Mouse (Mus musculus) embryonic facial prominence, embryonic 11.5 days (tissue): ENCODE results near the gene Tmem72. TPM values are rescaled to one million over a fixed set of nuclear protein-coding genes. Genes with fewer than 3 reads are reported as not detected.

Experiments
- ATAC-seq: fragments of 200-750 bp; cut with Nextera tagmentation; replicated peaks from 2 replicates; pipeline ENCODE4 v1.8.0; 2017; ENCODE audit warnings: low read depth; ENCODE audit not compliant: insufficient number of reproducible peaks, low FRiP score, low TSS enrichment
- DNase-seq: peaks from one replicate; pipeline ENCODE4 v3.0.0-alpha.2; 2015; ENCODE audit warnings: low spot score
- H3K27ac ChIP-seq: fragments of 300-500 bp; sonication (generic); replicated peaks from 2 replicates; pipeline ENCODE4 v1.5.1; 2014; ENCODE audit warnings: mild to moderate bottlenecking, low read depth, low read length, control low read depth
- H3K27me3 ChIP-seq: fragments of 300-500 bp; sonication (generic); 2 replicates; pipeline ENCODE4 v1.6.1; 2014; ENCODE audit warnings: mild to moderate bottlenecking, low read length, moderate library complexity, mixed read lengths; ENCODE audit not compliant: control insufficient read depth, insufficient read depth
- H3K36me3 ChIP-seq: fragments of 300-500 bp; sonication (generic); replicated peaks from 2 replicates; pipeline ENCODE4 v1.6.1; 2014; ENCODE audit warnings: low read depth, mild to moderate bottlenecking, low read length, moderate library complexity, mixed read lengths; ENCODE audit not compliant: control insufficient read depth, insufficient read depth
- H3K4me1 ChIP-seq: fragments of 300-500 bp; sonication (generic); 2 replicates; pipeline ENCODE4 v1.6.1; 2014; ENCODE audit warnings: low read length, mixed read lengths; ENCODE audit not compliant: control insufficient read depth, insufficient read depth
- H3K4me2 ChIP-seq: fragments of 300-500 bp; sonication (generic); 2 replicates; pipeline ENCODE4 v1.6.1; 2014; ENCODE audit warnings: low read depth, mild to moderate bottlenecking, control low read depth, low read length, moderate library complexity
- H3K4me3 ChIP-seq: fragments of 300-500 bp; sonication (generic); 2 replicates; pipeline ENCODE4 v1.5.1; 2014; ENCODE audit warnings: low read depth, low read length, control low read depth
- H3K9ac ChIP-seq: fragments of 300-500 bp; sonication (generic); replicated peaks from 2 replicates; pipeline ENCODE4 v1.6.1; 2014; ENCODE audit warnings: mild to moderate bottlenecking, control low read depth, low read length
- H3K9me3 ChIP-seq: fragments of 300-500 bp; sonication (generic); replicated peaks from 2 replicates; pipeline ENCODE4 v1.6.1; 2016; ENCODE audit warnings: mild to moderate bottlenecking, low read length, inconsistent platforms, mixed read lengths; ENCODE audit not compliant: control insufficient read depth
- WGBS: fragments of 180-500 bp; shearing (Covaris S2); extraction: QIAGEN DNeasy Blood & Tissue Kit; methylation state at CpG from one replicate; pipeline ENCODE4 v1.1.7; 2014; 5-methylcytosine and 5-hydroxymethylcytosine counted together
- polyA plus RNA-seq: library from polyadenylated mRNA; unstranded; fragments of >200 nt; fragmentation: Nextera tagmentation; extraction: Ambion mirVana; gene quantifications from 2 replicates; pipeline ENCODE4 v1.2.1, GENCODE M21; 2014

Tmem72 gene
- polyA plus RNA-seq, 1 experiment from 2014 or later: 0.07 TPM

DNA sequence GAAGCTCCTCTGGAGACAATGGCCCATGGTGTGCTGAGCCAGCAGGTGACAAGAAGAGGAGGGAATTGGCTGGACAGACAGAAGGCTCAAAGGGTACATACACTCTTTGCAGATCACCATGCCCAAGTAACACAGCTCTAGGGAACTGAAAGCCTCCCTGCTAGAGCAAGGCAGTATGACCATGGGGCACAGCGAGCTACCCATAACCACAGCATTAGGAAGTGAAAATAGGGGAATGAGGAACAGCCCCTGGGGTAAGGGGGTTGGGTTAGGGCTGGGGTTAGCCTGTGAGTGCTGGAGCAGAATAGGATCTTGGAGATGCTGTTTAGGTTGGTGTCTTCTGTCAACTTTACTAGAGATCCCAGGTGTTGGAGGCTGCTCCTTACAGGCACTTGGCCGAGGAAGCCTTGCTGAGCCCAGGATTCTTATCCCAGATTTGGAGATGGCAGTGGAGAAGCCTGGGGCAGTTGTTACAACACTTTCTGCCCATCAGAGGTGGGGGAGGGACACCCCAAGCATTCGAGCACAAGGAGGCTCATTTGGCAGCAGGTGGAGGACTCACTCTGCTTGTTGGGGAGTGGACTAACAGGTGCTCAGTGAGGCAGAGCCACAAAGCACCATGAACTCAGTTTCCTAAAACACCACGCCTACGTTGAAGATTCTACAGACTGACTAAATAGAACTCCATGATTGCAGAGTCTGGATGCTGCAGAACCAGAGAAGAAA lies 37.0 kb downstream of the Tmem72 start:
- Histone ChIP-seq H3K4me1 (no peaks in the 10 kb centered on the region), H3K9ac (no peak overlapping the region), H3K4me2 (no peak overlapping the region), H3K4me3 (no peak overlapping the region), H3K9me3 (no peaks in the 10 kb centered on the region), H3K36me3 (no peaks in the 10 kb centered on the region), H3K27ac (no peak overlapping the region), H3K27me3 (no peaks in the 10 kb centered on the region)
- no peak for DNase-seq
- WGBS: 76% methylated on average over 5 of the region's 5 CpGs
- no peak for ATAC-seq

GRCm38 (mm10) chr6:116677321-116677720 lies 39.4 kb downstream of the Tmem72 start:
- no peaks in the 10 kb centered on the region for H3K36me3 ChIP-seq
- no peaks in the 10 kb centered on the region for H3K4me1 ChIP-seq
- H3K4me2 ChIP-seq: no peak overlapping the region
- no peaks in the 10 kb centered on the region for H3K9me3 ChIP-seq
- ATAC-seq (no peak), DNase-seq (no peak)
- no peak overlapping the region for H3K27ac ChIP-seq
- WGBS: 30% methylated on average over 6 of the region's 6 CpGs
- no peak overlapping the region for H3K4me3 ChIP-seq
- no peak overlapping the region for H3K9ac ChIP-seq
- H3K27me3 ChIP-seq: no peaks in the 10 kb centered on the region

GRCm38 (mm10) chr6:116676355-116676913 lies 40.3 kb downstream of the Tmem72 start:
- Histone ChIP-seq H3K4me2 (no peak overlapping the region), H3K27ac (no peak overlapping the region), H3K9me3 (no peaks in the 10 kb centered on the region), H3K4me3 (no peak overlapping the region), H3K4me1 (no peaks in the 10 kb centered on the region), H3K9ac (no peak overlapping the region), H3K36me3 (no peaks in the 10 kb centered on the region), H3K27me3 (no peaks in the 10 kb centered on the region)
- 79% methylated on average over 10 of the region's 10 CpGs for WGBS
- DNase-seq: no peak
- ATAC-seq: no peak

DNA sequence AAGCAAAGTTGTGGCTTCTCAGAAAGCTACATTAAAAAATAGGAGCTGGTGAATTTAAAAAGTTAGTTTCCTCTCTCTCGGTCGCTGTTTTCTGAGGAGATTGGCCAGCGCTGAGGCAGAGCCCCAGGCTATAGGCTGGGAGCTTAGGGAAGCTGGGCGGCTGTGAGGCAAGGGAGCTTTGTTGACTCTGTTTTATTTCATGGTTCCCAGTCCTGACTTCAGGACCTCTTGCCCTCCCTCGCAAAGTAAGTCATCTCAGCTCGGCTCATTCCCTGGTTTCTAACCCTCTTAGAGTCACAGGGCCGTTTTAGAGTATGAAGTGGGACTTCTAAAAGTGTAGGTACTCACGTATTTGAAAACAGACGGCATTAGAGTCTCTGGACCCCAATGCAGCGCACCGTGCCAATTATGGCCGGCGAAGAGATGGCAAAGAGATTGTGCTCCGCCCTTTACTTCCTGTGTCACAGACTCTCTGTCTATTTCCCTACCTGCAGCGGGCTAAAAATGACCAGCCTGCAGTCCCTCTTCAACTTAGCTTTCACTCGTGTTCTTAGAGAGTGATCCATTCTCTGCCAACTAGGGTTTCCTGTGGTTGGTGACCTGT lies 42.3 kb downstream of the Tmem72 start:
- peak overlapping the region; percentile 56 for H3K9ac ChIP-seq
- ATAC-seq: no peak
- peak overlapping the region; percentile 95 for H3K4me2 ChIP-seq
- DNase-seq: no peak
- no peaks in the 10 kb centered on the region for H3K27me3 ChIP-seq
- peak overlapping the region; percentile 55 for H3K4me3 ChIP-seq
- no peaks in the 10 kb centered on the region; the same call in 1 of the 2 replicates for H3K4me1 ChIP-seq
- 21% methylated on average over 16 of the region's 16 CpGs for WGBS
- no peaks in the 10 kb centered on the region for H3K36me3 ChIP-seq
- no peak overlapping the region for H3K27ac ChIP-seq
- H3K9me3 ChIP-seq: no peaks in the 10 kb centered on the region

GRCm38 (mm10) chr6:116673471-116674282 lies 43.0 kb downstream of the Tmem72 start, which contains the start of gene Rassf4:
Rassf4 (minus strand) TSS chr6:116673952.
- DNase-seq: peak; percentile 91
- ATAC-seq: peak; percentile 89
- Histone ChIP-seq H3K4me3 (peak within 1 kb of the TSS; percentile 55), H3K27ac (no peak within 1 kb of the TSS), H3K9me3 (no peaks in the 10 kb centered on the region), H3K4me1 (no peaks in the 10 kb centered on the region; the same call in 1 of the 2 replicates), H3K36me3 (no peaks in the 10 kb centered on the region), H3K4me2 (peak within 1 kb of the TSS; percentile 95), H3K27me3 (no peaks in the 10 kb centered on the region), H3K9ac (peak within 1 kb of the TSS; percentile 56)
- under 1% methylated on average over 44 of the region's 44 CpGs for WGBS

- H3K9me3 ChIP-seq: no peaks in the 10 kb centered on the region
- DNase-seq: no peak
- WGBS: 63% methylated on average over 5 of the region's 5 CpGs
- H3K27me3 ChIP-seq: no peaks in the 10 kb centered on the region
- no peak for ATAC-seq
- H3K9ac ChIP-seq: no peak overlapping the region
- no peak overlapping the region for H3K27ac ChIP-seq
- no peaks in the 10 kb centered on the region for H3K36me3 ChIP-seq
- no peak overlapping the region for H3K4me3 ChIP-seq
- no peaks in the 10 kb centered on the region; the same call in 1 of the 2 replicates for H3K4me1 ChIP-seq
- H3K4me2 ChIP-seq: no peak overlapping the region
These were observed 44.4 kb downstream of the Tmem72 start for GRCm38 (mm10) chr6:116672349-116672748.

DNA sequence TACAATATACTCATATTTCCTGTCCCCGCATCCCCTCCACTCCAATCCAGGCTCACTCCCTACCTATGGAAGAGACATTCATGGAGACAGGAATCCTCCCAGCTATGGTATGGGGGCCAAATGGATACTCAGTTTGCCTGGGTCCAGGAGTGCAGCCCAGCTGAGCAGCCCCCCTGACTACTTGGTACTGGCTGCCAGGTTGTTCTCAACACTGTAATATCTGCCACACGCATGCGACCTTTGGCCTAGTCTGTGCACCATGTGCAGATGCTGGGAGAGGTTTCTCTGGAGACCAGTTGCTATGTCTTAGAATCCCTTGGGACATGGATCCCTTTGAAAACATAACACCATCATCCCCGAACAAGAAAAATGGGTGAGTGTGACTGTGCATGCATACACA lies 44.9 kb downstream of the Tmem72 start:
- no peaks in the 10 kb centered on the region for H3K36me3 ChIP-seq
- no peaks in the 10 kb centered on the region for H3K9me3 ChIP-seq
- WGBS: 81% methylated on average over 4 of the region's 4 CpGs
- H3K9ac ChIP-seq: no peak overlapping the region
- H3K27me3 ChIP-seq: no peaks in the 10 kb centered on the region
- DNase-seq (no peak), ATAC-seq (no peak)
- H3K4me2 ChIP-seq: no peak overlapping the region; the same call in 1 of the 2 replicates
- no peak overlapping the region for H3K4me3 ChIP-seq
- no peaks in the 10 kb centered on the region; the same call in 1 of the 2 replicates for H3K4me1 ChIP-seq
- no peak overlapping the region for H3K27ac ChIP-seq
